11 mouse cellular contexts compared by ENCODE assay signal in genomic region chr13:25018316-25018715, GRCm38 (mm10). TPM values are rescaled to one million over a fixed set of nuclear protein-coding genes. Genes with fewer than 3 reads are reported as not detected.
A peak's percentile ranks its signal among the peaks of the same experiment; 100 is the strongest.
DNase-seq lines count a peak whose midpoint lies in the region; ATAC-seq and TF ChIP-seq lines count a peak whose summit lies in the region.
"Had no signal": no experiment of that assay in that cellular context is flagged by ENCODE, and none has a peak within 500 bp of the region (broad histone marks: within the 10 kb centered on the region; RNA-seq: fewer than 3 reads in every experiment).

No protein-coding gene starts in this region.

- H3K36me3 ChIP-seq in lung, embryonic 15.5 days, result no peaks in the 10 kb centered on the region; the same call in 1 of the 2 replicates
- H3K36me3 ChIP-seq in hindbrain, embryonic 15.5 days, result peaks cover 8% of the 10 kb centered on the region; the same call in 1 of the 2 replicates
- H3K36me3 ChIP-seq in midbrain, postnatal 0 days (ENCODE audit: insufficient read depth, low read length), result no peaks in the 10 kb centered on the region

- ATAC-seq in lung, embryonic 15.5 days (ENCODE audit: borderline replicate concordance, extremely low read depth, low FRiP score, low TSS enrichment), result no peak
- ATAC-seq in hindbrain, embryonic 15.5 days (ENCODE audit: low FRiP score, low read depth), result no peak
- ATAC-seq in midbrain, postnatal 0 days (ENCODE audit: low FRiP score), result no peak

- no peaks in the 10 kb centered on the region for H3K9me3 ChIP-seq in lung, embryonic 15.5 days
- no peaks in the 10 kb centered on the region for H3K9me3 ChIP-seq in hindbrain, embryonic 15.5 days
- no peaks in the 10 kb centered on the region for H3K9me3 ChIP-seq in midbrain, postnatal 0 days (ENCODE audit: low read length)

- peak overlapping the region; percentile 65; the same call in 1 of the 2 replicates for H3K4me2 ChIP-seq in lung, embryonic 15.5 days
- peak overlapping the region; percentile 84 for H3K4me2 ChIP-seq in hindbrain, embryonic 15.5 days
- H3K4me2 ChIP-seq in midbrain, postnatal 0 days (ENCODE audit: low read depth, low read length, poor library complexity, severe bottlenecking), result peak overlapping the region; percentile 80; the same call in 1 of the 2 replicates

- peaks cover 18% of the 10 kb centered on the region for H3K4me1 ChIP-seq in lung, embryonic 15.5 days
- peaks cover 23% of the 10 kb centered on the region for H3K4me1 ChIP-seq in hindbrain, embryonic 15.5 days (replicated peaks)
- peaks cover 11% of the 10 kb centered on the region; the same call in 1 of the 2 replicates for H3K4me1 ChIP-seq in midbrain, postnatal 0 days (ENCODE audit: insufficient read depth, low read length)
- peaks cover 7% of the 10 kb centered on the region for H3K4me1 ChIP-seq in lung, adult 2 months (ENCODE audit: control insufficient read depth, insufficient read depth, low read length)

- H3K27me3 ChIP-seq in lung, embryonic 15.5 days, result no peaks in the 10 kb centered on the region
- H3K27me3 ChIP-seq in hindbrain, embryonic 15.5 days, result no peaks in the 10 kb centered on the region
- H3K27me3 ChIP-seq in midbrain, postnatal 0 days (ENCODE audit: insufficient read depth, low read length), result no peaks in the 10 kb centered on the region

- WGBS in lung, embryonic 15.5 days, result 75% methylated on average over 9 of the region's 9 CpGs
- WGBS in hindbrain, embryonic 15.5 days, result 91% methylated on average over 9 of the region's 9 CpGs
- 92% methylated on average over 9 of the region's 9 CpGs for WGBS in midbrain, postnatal 0 days
- 87% methylated on average over 9 of the region's 9 CpGs for WGBS in lung, adult 2 months

- intact Hi-C loops in heart, postnatal 36 days (cut with DNase I), result no loop called here

- no peak for TF ChIP-seq CTCF in midbrain, postnatal 0 days (IDR thresholded peaks at IDR 0.05)
- TF ChIP-seq CTCF in lung, adult 2 months (IDR thresholded peaks at IDR 0.05; ENCODE audit: insufficient read depth, low read length), result no peak

- no peak for TF ChIP-seq POLR2A in lung, adult 2 months (IDR thresholded peaks at IDR 0.05; ENCODE audit: borderline replicate concordance, extremely low read depth, low read depth, low read length)

- H3K9ac ChIP-seq in lung, embryonic 15.5 days, result no peak overlapping the region
- H3K9ac ChIP-seq in hindbrain, embryonic 15.5 days, result no peak overlapping the region
- no peak overlapping the region for H3K9ac ChIP-seq in midbrain, postnatal 0 days (replicated peaks; ENCODE audit: low read length, poor library complexity, severe bottlenecking)

- H3K27ac ChIP-seq in lung, embryonic 15.5 days, result no peak overlapping the region
- H3K27ac ChIP-seq in hindbrain, embryonic 15.5 days (replicated peaks), result no peak overlapping the region
- no peak overlapping the region for H3K27ac ChIP-seq in midbrain, postnatal 0 days (ENCODE audit: low read depth, low read length)

- DNase-seq in heart, adult 11 months, result peak; percentile 83
- no peak for DNase-seq in heart, postnatal 36 days
- no peak for DNase-seq in lung, postnatal 14 days
- DNase-seq in midbrain, postnatal 0 days (ENCODE audit: low spot score), result no peak
- DNase-seq in urinary bladder, postnatal 25 days (ENCODE audit: low spot score), result no peak
- no peak for DNase-seq in lung, adult 2 months
- DNase-seq: retina, postnatal 1 day; thymus, adult 18-20 months had no signal

- no peak overlapping the region for H3K4me3 ChIP-seq in lung, embryonic 15.5 days
- H3K4me3 ChIP-seq in hindbrain, embryonic 15.5 days, result no peak overlapping the region
- no peak overlapping the region for H3K4me3 ChIP-seq in midbrain, postnatal 0 days (ENCODE audit: low read depth, low read length)
- H3K4me3 ChIP-seq in lung, adult 2 months (replicated peaks; ENCODE audit: extremely low read depth, low read depth, low read length), result no peak overlapping the region

RNA-seq across cellular contexts. Expression of gene Mrs2, which starts 1.9 kb away (rescaled TPM):
- total RNA-seq in heart, postnatal 36 days (2021), result 10 to 100 TPM; 45.8 to 49.0 TPM
- 13.5 and 16.8 TPM in 2 replicates for polyA plus RNA-seq in lung, embryonic 15.5 days (2015; fragmentation: Nextera tagmentation; extraction: Ambion mirVana)
- polyA plus RNA-seq in hindbrain, embryonic 15.5 days (2015; fragmentation: Nextera tagmentation; extraction: Ambion mirVana), result 16.2 and 17.3 TPM in 2 replicates
- total RNA-seq in midbrain, postnatal 0 days (2014; rRNA removed), result 41.8 and 42.0 TPM in 2 replicates
- polyA plus RNA-seq in midbrain, postnatal 0 days (2015; fragmentation: Nextera tagmentation; extraction: Ambion mirVana), result 10.9 and 13.0 TPM in 2 replicates
- polyA plus RNA-seq in lung, adult 2 months (2012; rRNA removed), result 16.6 and 19.5 TPM in 2 replicates

RNA-seq across cellular contexts. Expression of gene Dcdc2a, which starts 37.5 kb away (rescaled TPM):
- not detected for total RNA-seq in heart, postnatal 36 days (2021)
- polyA plus RNA-seq in lung, embryonic 15.5 days (2015; fragmentation: Nextera tagmentation; extraction: Ambion mirVana), result 0.62 and 0.87 TPM in 2 replicates
- polyA plus RNA-seq in hindbrain, embryonic 15.5 days (2015; fragmentation: Nextera tagmentation; extraction: Ambion mirVana), result 4.3 and 4.8 TPM in 2 replicates
- total RNA-seq in midbrain, postnatal 0 days (2014; rRNA removed), result 1.5 and 3.8 TPM in 2 replicates
- 6.3 and 8.0 TPM in 2 replicates for polyA plus RNA-seq in midbrain, postnatal 0 days (2015; fragmentation: Nextera tagmentation; extraction: Ambion mirVana)
- polyA plus RNA-seq in lung, adult 2 months (2012; rRNA removed), result 0.63 and 0.95 TPM in 2 replicates
- total RNA-seq: megakaryocyte-erythroid progenitor cell, adult 5-6 weeks had no signal
